Mouse (Mus musculus): Measurements from ENCODE around the gene Cars. TPM values are rescaled to one million over a fixed set of nuclear protein-coding genes. Genes with fewer than 3 reads are reported as not detected.
A peak's percentile ranks its signal among the peaks of the same experiment; 100 is the strongest.
"Not testable (repeated sequence)": the region's sequence is repeated elsewhere in the genome, so short reads cannot be mapped to it uniquely, and the experiment has no call there.

Gene Cars
- polyA plus RNA-seq (2014; fragmentation: Nextera tagmentation; extraction: Ambion mirVana), result 69.7 and 73.1 TPM in 2 replicates

DNA sequence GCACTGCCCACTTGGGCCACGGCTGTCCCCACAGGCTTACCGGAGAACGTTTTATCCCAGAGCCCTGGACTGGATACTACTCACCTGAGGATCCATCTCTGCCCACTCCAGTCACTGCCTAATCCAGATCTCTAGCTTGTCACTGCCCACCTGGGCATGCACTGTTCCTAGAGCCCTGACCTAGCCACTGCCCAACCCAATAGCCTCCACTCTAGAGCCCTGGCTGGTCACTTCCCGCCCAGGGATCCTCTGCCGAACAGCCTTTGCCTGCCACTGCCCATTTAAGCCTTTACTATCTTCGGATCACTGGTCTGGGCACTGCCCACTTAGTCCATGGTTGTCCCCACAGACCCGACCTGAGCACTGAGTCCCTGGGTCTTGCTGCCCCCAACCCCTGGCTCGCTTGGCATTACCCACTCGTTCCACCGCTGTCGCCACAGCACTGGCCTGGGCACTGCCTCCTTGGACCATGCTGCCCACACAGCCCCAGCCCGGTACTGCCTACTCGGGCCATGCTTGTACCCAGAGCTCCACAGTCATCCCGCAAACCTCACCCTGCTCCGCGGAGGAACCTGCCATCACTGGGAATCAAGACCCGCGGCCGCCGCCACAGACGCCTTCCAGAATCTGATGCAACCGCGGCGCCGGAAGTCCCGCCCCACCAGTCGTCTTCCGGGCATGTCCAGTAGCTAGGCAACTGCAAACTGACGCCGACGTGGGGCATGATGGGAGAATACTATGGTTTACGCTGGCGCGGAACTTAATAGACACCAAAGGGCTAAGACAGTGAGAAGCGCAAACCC lies at the start of gene Cars:
TSS of gene Cars (minus strand) at position 663 of the 803 bp plus-strand sequence.
- WGBS, result 2% methylated on average over 35 of the region's 35 CpGs
- peak within 1 kb of the TSS; percentile 60 for H3K9ac ChIP-seq (ENCODE audit: low read depth, low read length)
- H3K9me3 ChIP-seq (ENCODE audit: control insufficient read depth, low read length), result no peaks in the 10 kb centered on the region
- ATAC-seq (ENCODE audit: low FRiP score), result peak; percentile 98
- peak; percentile 95 for DNase-seq (ENCODE audit: low spot score)
- 0 out of 2 replicates have a peak, but pooled peaks cover 3% of the 10 kb centered on the region for H3K4me1 ChIP-seq (replicated peaks; ENCODE audit: control insufficient read depth, insufficient read depth, low read length)
- H3K36me3 ChIP-seq (ENCODE audit: control insufficient read depth, insufficient read depth, low read length), result 0 out of 2 replicates have a peak, but pooled peaks cover 2% of the 10 kb centered on the region
- peak within 1 kb of the TSS; percentile 79 for H3K4me3 ChIP-seq (ENCODE audit: low read depth, low read length)
- H3K4me2 ChIP-seq (replicated peaks; ENCODE audit: low read depth, low read length), result peak within 1 kb of the TSS; percentile 89
- H3K27me3 ChIP-seq (ENCODE audit: control insufficient read depth, insufficient read depth, low read length), result no peaks in the 10 kb centered on the region
- no peak within 1 kb of the TSS for H3K27ac ChIP-seq (ENCODE audit: low read depth, low read length)

DNA sequence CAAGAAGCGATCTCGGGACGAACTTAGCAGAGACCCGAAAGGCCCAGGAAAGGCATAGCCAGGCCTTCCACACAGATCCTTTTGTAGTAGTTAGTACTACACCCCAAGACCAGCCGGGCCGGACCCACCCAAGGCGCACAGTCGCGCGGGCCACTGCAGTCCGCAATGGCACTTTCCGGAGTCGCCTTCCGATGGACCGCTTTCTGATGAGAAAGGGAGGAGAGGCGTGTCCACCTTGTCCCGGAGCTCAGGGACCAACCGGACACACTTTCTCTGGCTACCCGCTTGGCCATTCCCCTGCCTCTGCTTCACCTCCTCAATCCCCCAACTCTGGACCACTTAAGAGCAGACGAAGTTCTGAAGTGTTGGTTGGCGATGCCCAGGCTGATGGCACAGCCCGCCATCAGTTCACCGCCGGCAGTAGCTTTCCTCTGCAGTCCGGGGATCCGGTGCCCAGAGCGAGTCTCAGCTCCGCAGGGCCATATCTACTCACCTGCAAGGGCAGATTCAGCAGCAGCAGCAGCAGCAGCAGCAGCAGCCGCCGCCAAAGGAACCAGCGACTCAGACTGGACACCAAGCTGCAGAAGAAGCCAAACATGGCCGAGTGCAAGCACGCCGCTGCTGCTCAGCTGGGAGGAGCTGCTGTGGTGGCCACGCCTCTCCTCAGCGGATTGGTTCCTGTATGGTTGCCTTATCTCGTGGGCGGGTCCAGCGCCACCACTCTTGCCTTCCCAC lies 49.3 kb upstream of the Cars start, which contains the start of gene Tnfrsf22:
TSS of gene Tnfrsf22 (minus strand) at position 628 of the 735 bp plus-strand sequence.
- H3K4me3 ChIP-seq (ENCODE audit: low read depth, low read length), result peak within 1 kb of the TSS; percentile 59
- H3K27me3 ChIP-seq (ENCODE audit: control insufficient read depth, insufficient read depth, low read length), result no peaks in the 10 kb centered on the region
- H3K9ac ChIP-seq (ENCODE audit: low read depth, low read length), result peak within 1 kb of the TSS; percentile 55
- ATAC-seq (ENCODE audit: low FRiP score) (peak; percentile 92), DNase-seq (ENCODE audit: low spot score) (peak; percentile 83)
- H3K4me1 ChIP-seq (replicated peaks; ENCODE audit: control insufficient read depth, insufficient read depth, low read length), result no peaks in the 10 kb centered on the region
- H3K36me3 ChIP-seq (ENCODE audit: control insufficient read depth, insufficient read depth, low read length), result no peaks in the 10 kb centered on the region
- H3K9me3 ChIP-seq (ENCODE audit: control insufficient read depth, low read length), result no peaks in the 10 kb centered on the region
- WGBS, result 3% methylated on average over 39 of the region's 39 CpGs
- H3K4me2 ChIP-seq (replicated peaks; ENCODE audit: low read depth, low read length), result peak within 1 kb of the TSS; percentile 71
- no peak within 1 kb of the TSS for H3K27ac ChIP-seq (ENCODE audit: low read depth, low read length)

DNA sequence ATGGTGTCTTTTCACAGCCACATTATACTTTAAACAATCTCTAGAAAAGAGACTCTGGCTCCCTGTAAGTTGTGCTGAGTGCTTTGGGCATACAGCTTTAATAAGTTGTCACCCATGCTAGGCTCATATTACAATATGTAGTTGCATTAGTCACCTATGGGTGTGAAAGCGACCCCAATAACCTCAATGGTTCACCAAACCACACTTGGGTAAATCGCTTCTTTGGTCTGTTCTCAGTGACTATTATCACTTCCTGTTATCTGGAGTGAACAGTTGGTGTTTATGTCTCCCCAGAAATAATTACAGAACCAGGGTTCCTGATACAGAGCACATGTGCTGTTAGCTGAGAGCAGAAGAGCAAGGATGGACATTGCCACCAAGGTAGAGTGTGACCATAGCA lies 44.1 kb upstream of the Cars start:
- not testable (repeated sequence) for H3K4me3 ChIP-seq (ENCODE audit: low read depth, low read length); H3K4me1 ChIP-seq (replicated peaks; ENCODE audit: control insufficient read depth, insufficient read depth, low read length); H3K36me3 ChIP-seq (ENCODE audit: control insufficient read depth, insufficient read depth, low read length); H3K27me3 ChIP-seq (ENCODE audit: control insufficient read depth, insufficient read depth, low read length); H3K9me3 ChIP-seq (ENCODE audit: control insufficient read depth, low read length); ATAC-seq (ENCODE audit: low FRiP score); H3K9ac ChIP-seq (ENCODE audit: low read depth, low read length); H3K27ac ChIP-seq (ENCODE audit: low read depth, low read length); H3K4me2 ChIP-seq (replicated peaks; ENCODE audit: low read depth, low read length); DNase-seq (ENCODE audit: low spot score)
- WGBS, result 88% methylated on average over 2 of the region's 2 CpGs

DNA sequence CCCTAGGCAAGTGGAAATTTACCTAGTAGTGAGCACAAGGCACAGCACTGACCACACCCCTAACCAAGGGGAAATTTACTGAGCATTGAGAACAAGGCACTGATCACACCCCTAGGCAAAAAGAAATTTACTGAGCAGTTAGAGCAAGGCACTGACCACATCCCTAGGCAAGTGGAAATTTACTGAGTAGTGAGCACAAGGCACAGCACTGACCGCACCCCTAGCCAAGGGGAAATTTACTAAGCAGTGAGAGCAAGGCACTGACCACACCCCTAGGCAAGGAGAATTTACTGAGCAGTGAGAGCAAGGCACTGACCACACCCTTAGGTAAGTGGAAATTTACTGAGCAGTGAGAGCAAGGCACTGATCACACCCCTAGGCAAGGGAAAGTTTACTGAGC lies 36.8 kb upstream of the Cars start:
- H3K4me1 ChIP-seq (replicated peaks; ENCODE audit: control insufficient read depth, insufficient read depth, low read length), result no peaks in the 10 kb centered on the region
- no peak for ATAC-seq (ENCODE audit: low FRiP score)
- H3K4me2 ChIP-seq (replicated peaks; ENCODE audit: low read depth, low read length), result no peak overlapping the region
- H3K4me3 ChIP-seq (ENCODE audit: low read depth, low read length), result no peak overlapping the region
- no peaks in the 10 kb centered on the region for H3K9me3 ChIP-seq (ENCODE audit: control insufficient read depth, low read length)
- WGBS, result 100% methylated on average over 1 of the region's 1 CpGs
- H3K36me3 ChIP-seq (ENCODE audit: control insufficient read depth, insufficient read depth, low read length), result no peaks in the 10 kb centered on the region
- H3K9ac ChIP-seq (ENCODE audit: low read depth, low read length), result no peak overlapping the region
- no peak overlapping the region for H3K27ac ChIP-seq (ENCODE audit: low read depth, low read length)
- no peak for DNase-seq (ENCODE audit: low spot score)
- H3K27me3 ChIP-seq (ENCODE audit: control insufficient read depth, insufficient read depth, low read length), result no peaks in the 10 kb centered on the region

DNA sequence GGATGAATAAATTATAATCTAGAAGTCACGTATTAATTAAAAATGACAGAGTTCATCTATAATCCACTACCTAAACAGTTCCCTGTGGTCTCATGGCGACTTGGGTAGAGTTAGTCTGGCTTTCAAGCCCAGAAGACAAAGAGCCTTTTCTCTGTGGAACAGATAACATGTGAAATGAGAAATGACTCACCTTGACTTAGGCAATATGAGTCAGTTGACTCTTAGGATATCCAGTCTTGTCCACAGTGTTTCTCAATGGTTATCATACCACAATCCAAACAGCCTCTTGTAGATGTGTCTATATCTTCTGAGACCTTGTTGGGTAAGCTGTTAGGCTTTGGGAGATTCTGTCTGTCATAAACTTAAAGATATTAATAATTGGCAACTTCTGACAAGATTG lies 31.6 kb upstream of the Cars start:
- H3K36me3 ChIP-seq (ENCODE audit: control insufficient read depth, insufficient read depth, low read length), result no peaks in the 10 kb centered on the region
- DNase-seq (ENCODE audit: low spot score) (no peak), ATAC-seq (ENCODE audit: low FRiP score) (no peak)
- H3K4me2 ChIP-seq (replicated peaks; ENCODE audit: low read depth, low read length), result no peak overlapping the region
- H3K4me1 ChIP-seq (replicated peaks; ENCODE audit: control insufficient read depth, insufficient read depth, low read length), result no peaks in the 10 kb centered on the region
- H3K27me3 ChIP-seq (ENCODE audit: control insufficient read depth, insufficient read depth, low read length), result no peaks in the 10 kb centered on the region
- WGBS, result 67% methylated on average over 2 of the region's 2 CpGs
- no peak overlapping the region for H3K27ac ChIP-seq (ENCODE audit: low read depth, low read length)
- no peak overlapping the region for H3K4me3 ChIP-seq (ENCODE audit: low read depth, low read length)
- H3K9me3 ChIP-seq (ENCODE audit: control insufficient read depth, low read length), result no peaks in the 10 kb centered on the region
- H3K9ac ChIP-seq (ENCODE audit: low read depth, low read length), result no peak overlapping the region

DNA sequence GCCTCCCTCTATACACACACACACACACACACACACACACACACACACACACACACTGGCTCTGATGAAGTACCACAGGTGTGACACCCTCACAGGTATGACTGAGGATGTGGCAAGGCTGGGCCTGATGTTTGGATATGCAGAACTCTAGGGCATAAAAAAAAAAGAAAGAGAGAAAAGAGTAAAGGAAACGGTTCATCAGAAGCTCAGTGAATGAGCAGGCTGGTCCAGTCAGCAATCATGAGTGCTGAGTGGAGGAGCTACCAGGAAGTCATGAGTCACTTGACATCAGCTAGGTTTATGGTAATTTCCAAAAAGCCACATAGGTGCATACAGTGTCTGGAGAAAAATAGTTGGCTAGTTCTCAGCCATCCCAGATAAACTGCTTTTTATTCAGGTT lies 29.6 kb upstream of the Cars start:
- no peak overlapping the region for H3K27ac ChIP-seq (ENCODE audit: low read depth, low read length)
- DNase-seq (ENCODE audit: low spot score) (no peak), ATAC-seq (ENCODE audit: low FRiP score) (no peak)
- H3K4me1 ChIP-seq (replicated peaks; ENCODE audit: control insufficient read depth, insufficient read depth, low read length), result no peaks in the 10 kb centered on the region
- no peaks in the 10 kb centered on the region for H3K27me3 ChIP-seq (ENCODE audit: control insufficient read depth, insufficient read depth, low read length)
- H3K36me3 ChIP-seq (ENCODE audit: control insufficient read depth, insufficient read depth, low read length), result no peaks in the 10 kb centered on the region
- 64% methylated on average over 1 of the region's 1 CpGs for WGBS
- no peak overlapping the region for H3K4me2 ChIP-seq (replicated peaks; ENCODE audit: low read depth, low read length)
- H3K4me3 ChIP-seq (ENCODE audit: low read depth, low read length), result no peak overlapping the region
- H3K9ac ChIP-seq (ENCODE audit: low read depth, low read length), result no peak overlapping the region
- H3K9me3 ChIP-seq (ENCODE audit: control insufficient read depth, low read length), result no peaks in the 10 kb centered on the region

DNA sequence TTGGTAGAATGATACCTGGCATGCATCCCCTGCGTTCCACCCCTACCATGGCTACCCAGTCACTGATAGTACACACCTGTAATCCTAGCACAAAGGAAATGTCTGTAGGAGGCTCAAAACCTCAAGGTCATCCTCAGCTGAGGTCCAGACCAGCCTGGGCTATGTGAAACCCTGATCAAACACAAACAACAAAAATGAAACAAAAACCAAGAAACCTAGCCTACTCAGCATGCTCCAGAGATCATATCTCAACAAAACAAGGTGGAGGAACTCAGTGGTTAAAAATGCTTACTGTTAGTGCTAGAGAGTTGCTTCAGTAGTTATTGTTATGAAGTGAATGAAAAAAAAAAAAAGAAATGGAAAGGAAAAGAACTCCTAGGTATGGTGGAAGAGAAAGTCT lies 28.6 kb upstream of the Cars start, which contains the start of gene Tnfrsf26:
TSS of gene Tnfrsf26 (minus strand) at position 183 of the 400 bp plus-strand sequence.
- Histone ChIP-seq H3K27me3 (ENCODE audit: control insufficient read depth, insufficient read depth, low read length) (no peaks in the 10 kb centered on the region), H3K4me1 (replicated peaks; ENCODE audit: control insufficient read depth, insufficient read depth, low read length) (no peaks in the 10 kb centered on the region), H3K27ac (ENCODE audit: low read depth, low read length) (no peak within 1 kb of the TSS), H3K4me3 (ENCODE audit: low read depth, low read length) (no peak within 1 kb of the TSS), H3K9me3 (ENCODE audit: control insufficient read depth, low read length) (no peaks in the 10 kb centered on the region), H3K36me3 (ENCODE audit: control insufficient read depth, insufficient read depth, low read length) (no peaks in the 10 kb centered on the region), H3K9ac (ENCODE audit: low read depth, low read length) (no peak within 1 kb of the TSS), H3K4me2 (replicated peaks; ENCODE audit: low read depth, low read length) (no peak within 1 kb of the TSS)
- 91% methylated on average over 1 of the region's 1 CpGs for WGBS
- ATAC-seq (ENCODE audit: low FRiP score), result no peak
- DNase-seq (ENCODE audit: low spot score), result no peak

DNA sequence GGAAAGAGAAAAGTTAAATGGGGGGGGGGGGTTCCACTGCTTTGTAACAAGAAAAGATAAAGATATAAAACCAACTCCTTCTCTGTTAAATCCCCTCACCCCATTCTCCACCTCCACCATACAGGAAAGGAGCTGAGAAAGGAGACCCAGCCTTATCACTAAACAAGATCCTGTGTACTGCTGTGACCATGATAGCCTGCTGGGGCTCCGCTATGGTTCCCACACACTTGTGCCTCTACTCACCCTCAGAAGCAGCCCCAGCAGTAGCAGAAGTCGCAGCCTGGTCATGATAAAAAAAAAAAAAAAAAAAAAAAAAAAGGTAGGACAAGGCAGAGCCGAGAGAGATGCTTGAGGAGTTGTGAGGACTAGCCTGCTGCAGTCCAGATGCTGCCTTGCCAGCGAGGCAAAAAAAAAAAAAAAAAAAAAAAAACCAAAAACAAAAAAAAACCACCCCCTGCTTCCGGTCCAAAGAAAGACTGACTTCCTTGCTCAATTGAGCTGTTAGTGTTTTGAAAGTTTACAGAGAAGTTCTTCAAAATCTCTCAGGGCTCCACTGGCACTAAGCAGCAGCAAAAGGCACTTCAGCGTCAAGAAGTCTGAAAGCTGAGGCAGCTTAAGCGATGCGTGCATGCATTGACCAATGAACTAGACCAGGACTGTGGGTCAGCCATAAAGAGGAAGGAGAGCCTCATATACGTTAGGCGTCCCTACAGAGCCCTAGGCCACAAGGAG lies 27.8 kb upstream of the Cars start:
- ATAC-seq (ENCODE audit: low FRiP score) (no peak), DNase-seq (ENCODE audit: low spot score) (no peak)
- Histone ChIP-seq H3K27ac (ENCODE audit: low read depth, low read length) (no peak overlapping the region), H3K9me3 (ENCODE audit: control insufficient read depth, low read length) (no peaks in the 10 kb centered on the region), H3K36me3 (ENCODE audit: control insufficient read depth, insufficient read depth, low read length) (no peaks in the 10 kb centered on the region), H3K4me3 (ENCODE audit: low read depth, low read length) (no peak overlapping the region), H3K27me3 (ENCODE audit: control insufficient read depth, insufficient read depth, low read length) (no peaks in the 10 kb centered on the region), H3K4me2 (replicated peaks; ENCODE audit: low read depth, low read length) (no peak overlapping the region), H3K9ac (ENCODE audit: low read depth, low read length) (no peak overlapping the region), H3K4me1 (replicated peaks; ENCODE audit: control insufficient read depth, insufficient read depth, low read length) (no peaks in the 10 kb centered on the region)
- 55% methylated on average over 10 of the region's 10 CpGs for WGBS

Measured in hindbrain, embryonic 11.5 days (tissue).